Mouse (Mus musculus) forebrain, embryonic 12.5 days (tissue): Measurements from ENCODE around the gene Reep1. TPM values are rescaled to one million over a fixed set of nuclear protein-coding genes. Genes with fewer than 3 reads are reported as not detected.

Experiments used
- ATAC-seq: fragments of 200-750 bp; cut with Nextera tagmentation; 2 replicates; pipeline ENCODE4 v1.8.0; 2017; ENCODE audit warnings: moderate TSS enrichment; ENCODE audit not compliant: low FRiP score
- H3K27ac ChIP-seq: fragments of 300-500 bp; sonication (generic); 2 replicates; pipeline ENCODE4 v1.5.1; 2016; ENCODE audit warnings: mild to moderate bottlenecking
- H3K27me3 ChIP-seq: fragments of 300-500 bp; sonication (generic); 2 replicates; pipeline ENCODE4 v1.6.1; 2016; ENCODE audit warnings: mild to moderate bottlenecking
- H3K36me3 ChIP-seq: fragments of 300-500 bp; sonication (generic); replicated peaks from 2 replicates; pipeline ENCODE4 v1.6.1; 2016; ENCODE audit warnings: mild to moderate bottlenecking
- H3K4me1 ChIP-seq: fragments of 300-500 bp; sonication (generic); 2 replicates; pipeline ENCODE4 v1.6.1; 2016
- H3K4me2 ChIP-seq: fragments of 300-500 bp; sonication (generic); 2 replicates; pipeline ENCODE4 v1.6.1; 2016; ENCODE audit warnings: mild to moderate bottlenecking, moderate library complexity
- H3K4me3 ChIP-seq: fragments of 300-500 bp; sonication (generic); replicated peaks from 2 replicates; pipeline ENCODE4 v1.5.1; 2016; ENCODE audit warnings: mild to moderate bottlenecking
- H3K9ac ChIP-seq: fragments of 300-500 bp; sonication (generic); 2 replicates; pipeline ENCODE4 v1.6.1; 2016; ENCODE audit warnings: mild to moderate bottlenecking
- H3K9me3 ChIP-seq: fragments of 300-500 bp; sonication (generic); 2 replicates; pipeline ENCODE4 v1.6.1; 2016
- WGBS: fragments of 180-500 bp; shearing (Covaris S2); methylation state at CpG from one replicate; pipeline ENCODE4 v1.1.7; 2016; 5-methylcytosine and 5-hydroxymethylcytosine counted together
- polyA plus RNA-seq: library from polyadenylated mRNA; unstranded; fragments of >200 nt; fragmentation: Nextera tagmentation; extraction: Ambion mirVana; gene quantifications from 2 replicates; pipeline ENCODE4 v1.2.1, GENCODE M21; 2016

Reep1 gene
- polyA plus RNA-seq, 1 experiment from 2014 or later: 73.5 TPM

GRCm38 (mm10) chr6:71740921-71741320 is 33.6 kb downstream of the Reep1 start:
- peak; percentile 55; the same call in 1 of the 2 replicates for ATAC-seq
- Histone ChIP-seq H3K27ac (peak overlapping the region; percentile 74), H3K9ac (no peak overlapping the region), H3K4me3 (no peak overlapping the region), H3K4me2 (peak overlapping the region; percentile 22), H3K4me1 (peaks cover 21% of the 10 kb centered on the region), H3K27me3 (no peaks in the 10 kb centered on the region), H3K36me3 (no peaks in the 10 kb centered on the region), H3K9me3 (no peaks in the 10 kb centered on the region)
- WGBS: 22% methylated on average over 13 of the region's 13 CpGs

- H3K4me2 ChIP-seq: no peak overlapping the region
- no peak overlapping the region for H3K9ac ChIP-seq
- H3K9me3 ChIP-seq: no peaks in the 10 kb centered on the region
- no peak overlapping the region for H3K4me3 ChIP-seq
- H3K4me1 ChIP-seq: peaks cover 28% of the 10 kb centered on the region
- no peaks in the 10 kb centered on the region for H3K27me3 ChIP-seq
- no peaks in the 10 kb centered on the region for H3K36me3 ChIP-seq
- ATAC-seq: no peak
- no peak overlapping the region for H3K27ac ChIP-seq
- WGBS: 91% methylated on average over 6 of the region's 6 CpGs
Observed at GRCm38 (mm10) chr6:71741998-71742636, 34.8 kb downstream of the Reep1 start.

- no peaks in the 10 kb centered on the region for H3K36me3 ChIP-seq
- H3K27me3 ChIP-seq: no peaks in the 10 kb centered on the region
- H3K27ac ChIP-seq: no peak overlapping the region
- H3K4me2 ChIP-seq: no peak overlapping the region
- no peak for ATAC-seq
- no peak overlapping the region for H3K4me3 ChIP-seq
- H3K9me3 ChIP-seq: no peaks in the 10 kb centered on the region
- no peak overlapping the region for H3K9ac ChIP-seq
- 90% methylated on average over 6 of the region's 6 CpGs for WGBS
- peaks cover 20% of the 10 kb centered on the region for H3K4me1 ChIP-seq
Observed at GRCm38 (mm10) chr6:71744934-71745333, 37.6 kb downstream of the Reep1 start.

GRCm38 (mm10) chr6:71745482-71746234 is 38.3 kb downstream of the Reep1 start:
- peaks cover 13% of the 10 kb centered on the region for H3K4me1 ChIP-seq
- no peaks in the 10 kb centered on the region for H3K9me3 ChIP-seq
- H3K27me3 ChIP-seq: no peaks in the 10 kb centered on the region
- H3K4me3 ChIP-seq: no peak overlapping the region
- H3K36me3 ChIP-seq: no peaks in the 10 kb centered on the region
- ATAC-seq: no peak
- no peak overlapping the region for H3K9ac ChIP-seq
- WGBS: 74% methylated on average over 9 of the region's 9 CpGs
- H3K4me2 ChIP-seq: no peak overlapping the region
- H3K27ac ChIP-seq: no peak overlapping the region

GRCm38 (mm10) chr6:71746246-71746645 is 38.9 kb downstream of the Reep1 start:
- Histone ChIP-seq H3K36me3 (no peaks in the 10 kb centered on the region), H3K9ac (no peak overlapping the region), H3K27me3 (no peaks in the 10 kb centered on the region), H3K4me1 (peaks cover 7% of the 10 kb centered on the region), H3K4me2 (no peak overlapping the region), H3K9me3 (no peaks in the 10 kb centered on the region), H3K27ac (no peak overlapping the region), H3K4me3 (no peak overlapping the region)
- 29% methylated on average over 1 of the region's 1 CpGs for WGBS
- ATAC-seq: no peak

- ATAC-seq: no peak
- Histone ChIP-seq H3K27me3 (no peaks in the 10 kb centered on the region), H3K4me1 (peaks cover 7% of the 10 kb centered on the region; the same call in 1 of the 2 replicates), H3K27ac (no peak overlapping the region), H3K9me3 (no peaks in the 10 kb centered on the region), H3K9ac (no peak overlapping the region), H3K4me2 (no peak overlapping the region), H3K4me3 (no peak overlapping the region), H3K36me3 (no peaks in the 10 kb centered on the region)
- 85% methylated on average over 8 of the region's 8 CpGs for WGBS
Observed at GRCm38 (mm10) chr6:71746846-71747245, 39.5 kb downstream of the Reep1 start.

- Histone ChIP-seq H3K4me2 (no peak overlapping the region), H3K27ac (no peak overlapping the region), H3K4me1 (peaks cover 2% of the 10 kb centered on the region; the same call in 1 of the 2 replicates), H3K36me3 (no peaks in the 10 kb centered on the region), H3K27me3 (no peaks in the 10 kb centered on the region), H3K9me3 (no peaks in the 10 kb centered on the region), H3K4me3 (no peak overlapping the region), H3K9ac (no peak overlapping the region)
- 82% methylated on average over 2 of the region's 2 CpGs for WGBS
- ATAC-seq: no peak
Observed at GRCm38 (mm10) chr6:71751602-71752001, 44.2 kb downstream of the Reep1 start.

GRCm38 (mm10) chr6:71752791-71753464 is 45.6 kb downstream of the Reep1 start:
- Histone ChIP-seq H3K4me2 (no peak overlapping the region), H3K4me3 (no peak overlapping the region), H3K4me1 (no peaks in the 10 kb centered on the region; the same call in 1 of the 2 replicates), H3K9me3 (no peaks in the 10 kb centered on the region), H3K36me3 (no peaks in the 10 kb centered on the region; the same call in 1 of the 2 replicates), H3K9ac (no peak overlapping the region), H3K27ac (no peak overlapping the region), H3K27me3 (no peaks in the 10 kb centered on the region)
- 77% methylated on average over 7 of the region's 7 CpGs for WGBS
- ATAC-seq: no peak

GRCm38 (mm10) chr6:71757039-71757894 is 49.9 kb downstream of the Reep1 start:
- Histone ChIP-seq H3K27ac (no peak overlapping the region), H3K9me3 (no peaks in the 10 kb centered on the region), H3K4me3 (no peak overlapping the region), H3K9ac (no peak overlapping the region), H3K4me1 (no peaks in the 10 kb centered on the region; the same call in 1 of the 2 replicates), H3K4me2 (no peak overlapping the region), H3K36me3 (peaks cover 3% of the 10 kb centered on the region), H3K27me3 (no peaks in the 10 kb centered on the region)
- ATAC-seq: 0 out of 2 replicates have a peak, but pooled peaks have one; percentile 36
- 65% methylated on average over 10 of the region's 10 CpGs for WGBS

- Histone ChIP-seq H3K4me2 (no peak overlapping the region), H3K4me3 (no peak overlapping the region), H3K9me3 (no peaks in the 10 kb centered on the region), H3K27ac (no peak overlapping the region), H3K4me1 (no peaks in the 10 kb centered on the region; the same call in 1 of the 2 replicates), H3K36me3 (peaks cover 3% of the 10 kb centered on the region), H3K27me3 (no peaks in the 10 kb centered on the region), H3K9ac (no peak overlapping the region)
- no peak for ATAC-seq
- WGBS: 83% methylated on average over 4 of the region's 4 CpGs
Observed at GRCm38 (mm10) chr6:71758780-71759179, 51.4 kb downstream of the Reep1 start.

GRCm38 (mm10) chr6:71760073-71760472 is 52.7 kb downstream of the Reep1 start:
- no peak overlapping the region for H3K27ac ChIP-seq
- no peak overlapping the region for H3K9ac ChIP-seq
- H3K36me3 ChIP-seq: peaks cover 3% of the 10 kb centered on the region
- 92% methylated on average over 6 of the region's 6 CpGs for WGBS
- H3K9me3 ChIP-seq: no peaks in the 10 kb centered on the region
- no peaks in the 10 kb centered on the region; the same call in 1 of the 2 replicates for H3K4me1 ChIP-seq
- no peak for ATAC-seq
- no peaks in the 10 kb centered on the region for H3K27me3 ChIP-seq
- H3K4me3 ChIP-seq: no peak overlapping the region
- H3K4me2 ChIP-seq: no peak overlapping the region

GRCm38 (mm10) chr6:71767761-71768160 is 60.4 kb downstream of the Reep1 start:
- Histone ChIP-seq H3K4me3 (no peak overlapping the region), H3K4me1 (no peaks in the 10 kb centered on the region), H3K27ac (no peak overlapping the region), H3K9me3 (no peaks in the 10 kb centered on the region), H3K27me3 (no peaks in the 10 kb centered on the region), H3K36me3 (no peaks in the 10 kb centered on the region; the same call in 1 of the 2 replicates), H3K4me2 (no peak overlapping the region), H3K9ac (no peak overlapping the region)
- 79% methylated on average over 4 of the region's 4 CpGs for WGBS
- ATAC-seq: no peak
